Mouse (Mus musculus): Measurements from ENCODE around the gene Asic2.

Gene Asic2

DNA sequence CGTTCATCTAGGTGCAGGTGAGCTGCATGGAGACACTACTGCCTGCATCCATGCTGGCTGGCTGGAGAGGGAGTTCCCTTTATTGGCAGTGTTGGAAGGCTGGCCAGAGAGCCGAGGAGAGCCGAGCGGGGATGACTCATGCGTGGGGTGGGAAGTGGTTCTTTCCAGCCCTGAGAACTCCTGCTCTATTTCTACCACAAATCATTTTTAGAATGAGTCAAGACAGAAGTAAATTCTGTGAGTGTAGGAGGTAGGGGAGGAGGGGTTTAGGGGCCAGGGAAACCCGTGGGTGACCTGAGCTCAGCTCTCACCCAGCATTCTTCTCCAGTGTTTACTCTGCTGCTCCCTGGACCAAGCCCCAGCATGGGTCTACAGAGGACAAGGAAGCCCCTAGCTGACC, 872.2 kb downstream of the Asic2 start:
- peak; percentile 42 for DNase-seq (ENCODE audit: low spot score)

DNA sequence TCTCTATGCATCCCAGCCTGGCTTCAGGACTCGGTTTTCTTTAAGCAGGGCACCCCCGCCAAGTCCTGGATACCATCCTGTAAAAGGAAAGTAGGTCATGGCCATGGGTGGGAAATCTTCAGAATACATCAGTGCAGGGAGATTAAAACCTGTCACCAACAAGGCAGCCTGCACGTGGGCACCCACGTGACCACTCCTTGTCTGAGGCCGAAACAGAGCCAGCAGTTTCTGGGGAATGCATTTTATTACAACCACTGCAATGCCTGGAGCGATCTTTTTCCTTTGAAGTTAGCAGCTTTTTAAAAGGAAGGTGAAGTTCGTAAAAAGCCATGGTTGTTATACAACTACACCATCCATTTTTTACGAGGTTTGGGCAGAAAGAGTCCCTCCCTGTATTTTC, 873.7 kb downstream of the Asic2 start:
- no peak for DNase-seq (ENCODE audit: low spot score)

DNA sequence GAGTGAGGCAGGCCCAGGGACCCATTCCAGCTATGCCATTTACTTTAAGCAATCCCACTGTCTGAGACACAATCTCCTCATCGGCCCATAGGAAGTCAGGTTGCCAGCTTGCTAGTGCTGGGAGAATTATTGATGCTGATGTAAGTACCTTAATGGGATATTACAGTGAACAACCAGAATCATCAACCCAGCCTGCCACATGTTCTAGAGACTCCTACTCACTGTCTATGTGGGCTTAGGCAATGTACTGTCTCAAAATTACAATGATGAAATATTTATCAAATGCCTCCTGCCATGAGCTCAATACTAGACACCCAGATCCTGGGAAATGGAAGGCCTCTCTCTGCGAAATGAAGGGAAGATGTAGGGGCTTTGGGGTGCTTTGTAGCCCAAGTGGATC, 876.1 kb downstream of the Asic2 start:
- DNase-seq (ENCODE audit: low spot score): no peak

DNA sequence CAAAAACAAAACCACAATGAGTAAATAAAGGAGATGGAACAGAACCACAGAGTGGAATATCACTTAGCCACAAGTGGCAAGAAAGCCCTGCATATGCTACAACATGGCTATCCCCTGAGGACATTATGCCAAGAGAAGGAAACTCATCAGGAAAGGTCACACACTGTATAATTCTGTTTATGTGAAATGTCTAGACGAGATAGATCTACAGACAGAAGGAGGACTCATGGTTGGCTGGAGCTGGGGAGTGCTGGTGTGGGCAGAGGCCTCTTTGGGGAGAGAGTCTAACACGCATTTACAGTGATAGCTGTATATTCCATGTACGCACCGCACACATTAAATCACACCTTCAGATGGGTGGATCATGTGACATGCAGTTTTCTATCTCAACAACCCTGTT, 884.4 kb downstream of the Asic2 start:
- DNase-seq (ENCODE audit: low spot score): no peak

DNA sequence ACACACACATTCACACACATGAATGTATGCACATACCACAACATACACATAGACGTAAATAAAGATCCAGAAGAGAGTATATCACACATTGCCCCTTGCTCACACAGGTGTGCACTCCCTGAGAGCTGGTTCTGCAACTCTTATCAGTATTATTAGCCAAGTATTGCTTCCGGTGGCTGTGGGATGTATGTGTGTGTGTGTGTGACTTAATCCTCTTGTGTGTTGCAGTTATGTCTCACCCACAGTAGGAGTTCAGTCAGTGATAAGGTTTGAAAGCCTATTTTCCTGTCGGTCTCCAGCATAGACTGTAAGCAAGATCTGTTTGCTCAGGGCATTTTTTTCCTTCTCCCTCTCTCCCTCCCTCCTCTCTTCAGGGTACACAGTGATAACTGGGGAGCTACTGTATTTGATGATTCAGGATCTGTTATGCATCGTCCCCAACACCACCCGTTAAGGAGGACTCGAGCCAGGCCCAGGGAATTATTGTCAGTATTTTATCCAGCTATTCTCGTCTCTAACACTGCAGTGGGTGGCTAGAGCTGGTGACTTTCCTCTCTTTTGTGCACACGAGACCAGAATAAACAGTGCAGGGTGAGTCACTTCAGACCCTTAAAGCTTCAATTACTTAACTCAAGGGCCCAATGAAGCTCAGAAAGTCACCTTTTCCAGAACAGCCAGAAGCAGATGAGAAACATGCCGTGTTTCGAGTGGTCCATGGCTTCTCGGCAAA, 888.0 kb downstream of the Asic2 start:
- DNase-seq (ENCODE audit: low spot score): no peak

DNA sequence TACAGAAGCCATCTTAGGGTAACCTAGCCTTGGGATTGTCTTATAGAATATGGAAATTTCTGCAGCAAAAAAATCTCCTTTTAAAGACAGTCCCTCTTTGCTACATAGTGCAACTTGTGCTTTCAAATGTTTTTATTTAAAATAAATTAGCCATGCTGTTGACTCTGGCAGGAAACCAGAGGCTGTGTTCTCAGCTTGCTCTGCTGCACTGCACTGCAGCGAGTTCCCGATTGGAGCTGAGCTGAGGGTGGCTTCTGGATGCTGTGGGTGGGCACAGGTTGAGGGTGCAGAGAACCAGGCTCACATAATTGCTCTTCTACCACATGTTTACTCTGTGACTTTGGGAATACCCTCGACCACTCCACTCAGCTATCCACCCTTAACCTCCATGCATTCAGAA, 889.0 kb downstream of the Asic2 start:
- no peak for DNase-seq (ENCODE audit: low spot score)

DNA sequence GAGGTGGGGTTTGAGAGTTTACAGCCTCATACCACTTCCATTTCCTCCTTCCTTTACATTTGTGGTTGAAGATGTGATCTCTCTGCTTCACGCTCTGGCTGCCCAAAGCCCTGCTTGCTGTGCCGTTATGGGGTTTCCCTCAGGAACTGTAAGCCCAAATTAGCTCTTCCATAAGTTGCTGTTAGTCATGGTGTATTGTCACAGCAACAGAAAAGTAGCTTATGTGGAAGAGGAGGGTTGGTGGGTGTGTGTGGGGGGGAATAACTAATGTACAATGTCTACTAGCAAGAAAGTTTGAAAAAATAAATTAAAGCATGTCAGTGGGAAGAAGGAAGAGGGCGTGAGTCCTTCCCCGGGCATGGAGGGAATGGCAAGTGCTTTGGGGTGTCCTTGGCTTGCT, 896.4 kb downstream of the Asic2 start:
- DNase-seq (ENCODE audit: low spot score): no peak

DNA sequence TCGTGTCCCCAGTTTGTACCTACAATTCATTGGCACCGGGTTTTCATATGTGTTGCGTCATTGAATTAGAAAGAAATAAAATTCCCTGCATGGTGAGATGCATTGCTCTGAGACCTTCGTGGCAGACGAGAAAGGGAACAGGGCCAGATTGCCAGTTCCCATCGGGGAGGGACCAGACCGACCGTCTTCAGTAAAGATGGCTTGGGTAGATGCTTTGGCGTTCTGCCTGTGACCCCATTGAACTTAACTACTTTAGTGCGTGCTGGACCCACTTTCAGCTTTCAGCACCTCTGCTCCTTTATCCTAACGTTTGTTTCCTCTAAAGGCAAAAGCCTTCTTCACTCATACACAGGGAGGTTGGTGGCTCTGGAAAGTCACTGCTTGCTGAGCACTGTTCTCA, 902.9 kb downstream of the Asic2 start:
- DNase-seq (ENCODE audit: low spot score): no peak

DNA sequence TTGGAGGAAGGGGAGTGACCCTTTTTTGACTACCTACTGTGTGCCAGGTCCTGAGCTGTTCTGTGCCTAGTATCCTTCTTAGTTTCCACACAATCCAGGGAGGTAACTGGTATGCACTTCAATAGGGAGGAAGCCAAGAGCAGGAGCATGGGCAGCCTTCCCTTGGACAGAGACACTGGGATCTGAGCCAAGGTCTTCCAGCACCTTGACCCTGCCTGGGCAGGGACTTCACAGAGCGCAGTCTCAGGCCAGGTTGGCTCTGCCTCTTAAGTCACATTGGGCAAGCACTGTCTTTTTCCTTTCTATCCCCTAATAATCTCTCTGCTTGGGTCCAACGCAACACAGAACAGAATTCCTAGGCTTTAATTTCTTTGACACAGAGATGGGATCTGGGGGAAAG, 904.3 kb downstream of the Asic2 start:
- DNase-seq (ENCODE audit: low spot score): peak; percentile 10

DNA sequence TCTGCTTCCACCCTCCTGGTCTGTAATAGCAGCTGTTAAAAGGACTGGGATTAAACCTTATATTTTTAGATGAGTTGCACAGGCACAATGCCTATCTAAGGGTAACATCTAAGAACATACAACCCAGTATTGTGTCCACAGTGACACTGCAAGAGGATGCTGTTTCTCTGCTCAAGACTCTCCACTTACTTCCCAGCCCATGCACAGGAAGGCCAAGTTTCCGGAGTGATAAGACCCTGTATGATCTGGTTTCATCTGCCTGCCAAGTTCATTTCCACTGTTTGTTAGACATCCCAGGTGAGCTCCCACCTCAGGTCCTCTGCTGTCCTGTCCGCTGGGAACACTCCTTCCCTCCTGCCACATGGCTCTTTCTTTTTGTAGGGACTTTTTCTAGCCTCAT, 908.2 kb downstream of the Asic2 start:
- no peak for DNase-seq (ENCODE audit: low spot score)

DNA sequence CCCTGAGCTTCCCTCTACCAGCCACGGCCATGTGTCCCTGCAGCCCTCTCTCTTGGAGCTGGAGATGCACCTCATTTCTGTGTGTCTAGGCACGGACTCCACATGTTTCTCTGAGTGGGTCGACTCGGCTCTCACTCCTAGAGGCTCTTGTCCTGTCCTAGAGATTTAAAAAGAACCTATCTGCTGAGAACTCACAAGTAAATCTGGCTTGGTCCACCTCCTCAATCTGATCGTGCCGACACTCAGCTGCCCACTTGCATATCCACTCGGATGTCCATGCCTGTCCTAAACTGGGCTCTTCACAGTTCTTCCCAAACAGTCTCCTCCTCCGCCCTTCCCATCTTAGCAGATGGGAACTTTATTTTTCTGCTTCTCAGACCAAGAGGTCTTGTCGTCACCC, 908.7 kb downstream of the Asic2 start:
- DNase-seq (ENCODE audit: low spot score): no peak

DNA sequence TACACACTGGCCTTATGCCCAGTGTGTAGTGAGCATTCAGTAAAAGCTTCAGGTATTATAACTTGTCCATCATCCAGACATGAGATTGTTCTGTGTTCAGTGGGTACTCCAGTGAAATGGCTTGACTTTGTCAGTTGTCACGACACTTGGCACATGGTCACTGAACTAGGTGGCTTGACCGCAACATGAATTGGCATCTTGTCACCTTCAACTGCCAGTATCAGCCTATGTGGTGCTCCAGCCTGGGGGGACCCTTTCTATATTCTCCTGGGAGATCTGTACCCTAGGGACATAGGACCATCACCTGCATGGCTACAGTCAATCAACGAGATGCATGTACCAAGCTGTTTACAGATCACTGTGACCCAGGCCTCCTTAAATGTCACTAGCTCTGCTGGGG, 910.8 kb downstream of the Asic2 start:
- DNase-seq (ENCODE audit: low spot score): no peak

DNA sequence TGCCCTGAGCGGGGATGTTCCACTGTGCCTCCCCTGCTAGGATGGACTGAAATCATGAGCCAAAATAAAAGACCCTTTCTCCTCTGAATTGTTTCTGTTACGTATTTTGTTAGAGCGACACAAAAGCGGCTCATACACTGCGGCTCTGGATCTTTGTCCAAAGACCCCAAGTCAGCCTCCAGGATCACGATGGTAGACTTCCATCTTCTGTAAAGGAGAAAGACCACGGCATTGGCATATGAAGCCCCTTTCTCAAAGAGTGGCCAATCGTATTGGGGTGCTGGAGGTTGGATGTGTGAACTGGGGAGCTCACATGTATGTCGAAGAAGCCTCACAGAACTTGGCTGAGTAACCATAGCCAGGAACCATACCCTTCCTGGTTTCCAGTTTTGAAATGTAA, 911.5 kb downstream of the Asic2 start:
- DNase-seq (ENCODE audit: low spot score): no peak

DNA sequence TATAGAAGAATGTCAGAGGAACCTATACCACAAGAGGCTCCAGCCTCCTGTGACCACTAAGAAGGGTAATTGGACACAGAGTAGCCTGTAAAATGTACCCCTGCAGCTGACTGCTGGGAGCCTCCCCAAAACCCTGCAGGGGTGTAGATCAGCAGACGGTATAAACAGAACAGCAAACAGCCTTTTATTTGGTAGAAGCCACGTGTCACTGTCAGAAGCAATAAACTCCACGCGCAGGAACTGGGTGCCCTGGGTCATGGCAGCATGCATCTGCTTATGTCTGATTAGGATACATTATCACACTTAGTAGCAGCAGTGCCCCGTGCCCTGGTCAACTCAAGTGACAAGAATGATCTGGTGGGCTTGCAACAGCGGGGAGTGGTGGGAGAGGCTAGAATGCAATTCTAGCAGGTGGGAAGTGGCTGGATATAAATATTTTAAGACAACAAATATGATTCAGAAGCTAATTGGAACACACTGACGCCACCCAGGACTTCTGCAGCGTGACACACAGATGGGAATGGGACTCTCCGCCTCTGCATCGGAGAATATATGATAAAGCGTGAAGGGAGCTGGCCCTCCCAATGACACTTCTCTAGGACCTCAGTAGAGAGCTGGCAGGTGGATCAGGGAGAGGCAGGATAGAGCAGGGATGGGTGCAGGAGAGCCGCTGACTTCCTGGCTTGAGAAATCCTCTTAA, 912.7 kb downstream of the Asic2 start:
- no peak for DNase-seq (ENCODE audit: low spot score)

DNA sequence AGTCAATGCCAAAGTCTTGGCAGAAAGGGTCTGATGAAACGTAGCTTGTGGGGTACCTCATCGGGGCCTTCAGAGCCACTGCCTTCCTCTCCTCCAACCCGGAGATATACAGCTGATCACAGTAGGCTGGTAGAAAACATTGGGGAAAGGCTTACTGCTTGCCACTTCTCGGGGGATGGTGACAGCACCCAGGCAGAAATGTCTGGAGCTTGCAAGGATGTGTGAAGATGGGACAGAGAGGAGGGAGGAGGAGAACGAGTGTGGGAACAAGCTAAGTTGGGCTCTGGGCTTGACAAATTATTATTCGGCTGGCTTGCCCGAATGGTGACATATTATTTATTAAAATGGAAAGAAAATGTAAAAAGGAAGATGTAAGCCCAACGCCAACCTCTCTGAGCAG, 914.4 kb downstream of the Asic2 start:
- DNase-seq (ENCODE audit: low spot score): no peak

DNA sequence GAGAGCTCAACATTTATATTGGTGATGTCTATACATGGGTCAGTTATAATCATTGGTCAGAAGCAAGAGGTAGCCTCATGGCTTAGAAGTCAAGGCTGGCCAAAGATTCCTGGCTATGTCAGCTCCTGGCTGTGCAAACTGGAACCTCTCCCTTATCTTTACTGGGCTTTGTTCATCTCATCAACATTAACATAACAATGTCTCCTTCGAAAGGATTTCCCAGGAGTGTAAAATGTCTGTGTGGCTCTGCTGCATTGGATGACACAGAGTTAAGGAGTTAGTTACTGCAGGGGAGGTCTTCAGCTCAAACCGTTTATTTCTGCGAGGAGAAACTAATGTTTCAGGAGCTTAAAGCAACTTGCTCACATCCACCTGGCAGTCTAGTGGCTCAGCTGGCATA, 926.6 kb downstream of the Asic2 start:
- no peak for DNase-seq (ENCODE audit: low spot score)

DNA sequence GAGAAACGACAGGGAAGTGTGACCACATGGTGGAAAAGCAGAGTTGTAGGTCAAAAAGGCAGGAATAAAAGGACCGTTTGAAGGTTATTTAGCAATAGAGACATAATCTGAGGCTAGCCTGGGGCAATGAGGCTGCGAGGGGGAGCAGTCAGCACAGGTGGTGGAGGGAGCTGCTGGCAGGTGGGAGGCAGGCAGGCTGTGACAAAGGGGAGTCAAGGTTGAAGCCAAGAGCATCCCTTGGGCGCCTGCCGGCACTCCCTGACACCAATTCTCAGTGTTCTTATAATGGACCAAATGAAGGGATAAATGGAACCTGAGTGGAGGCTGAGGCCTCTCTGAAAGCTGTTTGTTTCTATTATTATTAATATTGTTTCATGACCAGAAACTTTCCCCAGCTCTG, 928.3 kb downstream of the Asic2 start:
- no peak for DNase-seq (ENCODE audit: low spot score)

DNA sequence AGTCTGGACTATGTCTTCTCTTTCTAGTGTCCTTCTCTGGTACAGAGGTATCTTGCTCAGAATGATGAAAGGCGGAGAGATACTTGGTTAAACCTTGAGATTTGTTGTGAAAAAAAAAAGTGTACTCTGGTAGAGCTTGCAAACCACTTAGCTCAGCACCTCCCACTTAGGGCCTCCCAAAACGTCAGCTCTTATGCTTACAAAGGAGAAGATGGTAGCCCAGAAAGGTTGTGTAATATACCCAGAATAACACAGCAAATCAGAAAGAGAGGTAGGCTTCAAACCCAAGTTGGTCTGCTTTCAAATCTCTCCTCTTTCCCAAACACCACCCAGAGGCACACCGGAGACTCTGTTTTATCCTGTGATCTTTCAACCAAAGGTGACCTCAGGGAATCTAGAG, 936.1 kb downstream of the Asic2 start:
- DNase-seq (ENCODE audit: low spot score): no peak

DNA sequence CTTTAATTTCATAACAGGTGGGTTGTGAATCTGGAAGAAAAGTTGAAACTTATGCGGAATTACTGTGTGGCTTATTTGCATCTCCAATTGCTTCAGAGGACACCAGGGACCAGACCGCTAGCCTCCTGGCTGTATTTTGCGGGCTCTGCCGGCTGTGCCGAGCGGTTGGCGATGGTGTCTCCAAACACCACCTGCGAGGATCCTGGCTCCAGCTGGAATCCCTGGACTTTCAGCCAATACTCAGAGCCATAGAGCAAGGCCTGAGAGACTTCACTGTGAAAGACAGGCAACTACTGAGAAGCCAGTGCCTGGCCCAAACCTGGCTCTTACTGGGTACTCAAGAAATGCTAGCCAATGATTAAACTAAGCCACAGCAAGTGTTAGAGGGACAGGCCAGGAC, 953.5 kb downstream of the Asic2 start:
- no peak for DNase-seq (ENCODE audit: low spot score)

DNA sequence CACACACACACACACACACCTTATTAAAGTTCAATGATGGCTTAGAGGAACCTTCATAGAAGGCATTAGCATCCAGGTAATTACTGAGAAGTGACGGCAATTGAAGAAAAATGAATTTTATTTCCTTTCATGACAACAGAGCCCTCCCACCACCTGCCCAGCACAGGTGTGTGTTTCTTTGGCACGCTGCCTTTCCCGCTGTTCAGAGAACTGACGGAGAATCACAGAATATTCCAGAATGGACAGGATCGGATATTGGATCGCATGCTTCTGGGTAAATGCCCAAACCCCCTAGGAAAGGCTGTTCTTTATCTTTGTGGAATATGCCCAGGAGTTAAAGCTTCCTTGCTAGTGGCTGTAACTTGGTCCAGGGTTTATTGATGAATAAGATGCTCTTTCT, 954.8 kb downstream of the Asic2 start:
- no peak for DNase-seq (ENCODE audit: low spot score)

DNA sequence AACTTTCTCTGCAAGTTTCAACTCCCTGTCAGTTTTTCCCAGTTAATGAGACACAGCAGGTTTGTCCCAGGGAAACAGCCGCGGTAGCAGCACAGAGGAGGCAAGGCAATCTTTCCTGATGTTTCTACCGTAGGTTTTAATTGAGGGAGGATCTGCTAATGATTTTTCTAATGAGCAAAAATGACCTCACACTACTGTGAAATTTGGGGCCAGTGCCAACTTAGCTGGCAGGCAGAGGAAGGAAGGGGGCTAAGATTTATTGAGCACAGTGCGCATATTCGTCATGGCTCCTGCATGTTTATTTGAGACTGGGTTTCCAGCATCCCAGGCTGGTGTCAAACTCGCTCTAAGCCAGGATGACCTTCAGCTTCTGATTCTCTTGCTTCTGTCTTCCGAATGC, 957.5 kb downstream of the Asic2 start:
- no peak for DNase-seq (ENCODE audit: low spot score)

DNA sequence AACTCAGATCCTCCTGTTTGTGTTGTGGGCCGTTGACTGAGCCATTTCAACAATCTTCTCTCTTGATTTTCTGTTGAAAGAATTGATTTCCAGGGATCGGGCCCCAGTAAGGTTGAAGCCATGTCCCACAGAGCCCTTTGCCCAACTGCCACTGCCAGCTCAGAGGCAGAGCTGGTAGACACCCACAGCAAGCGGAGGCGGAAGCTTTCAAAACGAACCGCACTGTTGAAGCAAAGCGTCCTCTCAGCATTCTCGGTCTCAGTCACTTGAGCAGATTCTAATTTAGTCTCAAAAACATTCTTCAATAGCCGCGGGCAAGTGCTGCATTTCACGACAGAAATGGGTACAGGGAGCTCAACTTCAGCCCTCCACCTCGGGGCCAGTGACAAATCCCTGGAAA, 958.9 kb downstream of the Asic2 start:
- no peak for DNase-seq (ENCODE audit: low spot score)

DNA sequence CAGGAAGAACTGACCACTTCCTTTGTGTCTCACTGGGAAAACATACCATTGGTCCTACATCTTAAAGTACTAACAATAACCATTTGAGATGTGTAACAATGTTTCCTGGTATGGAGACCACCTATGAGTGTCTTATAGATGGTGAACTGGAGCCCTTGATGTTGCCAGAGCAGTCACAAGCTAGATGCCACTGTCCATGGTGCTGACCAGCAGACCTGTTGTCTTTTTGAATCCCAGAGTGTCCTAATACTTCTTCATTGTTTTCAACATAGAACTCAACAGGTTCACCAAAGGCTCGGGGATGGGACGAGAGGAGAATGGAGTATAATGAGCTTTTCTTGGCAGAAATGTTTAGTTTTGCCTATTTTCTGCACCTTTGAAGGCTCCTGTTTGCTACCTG, 962.4 kb downstream of the Asic2 start:
- DNase-seq (ENCODE audit: low spot score): peak; percentile 2

DNA sequence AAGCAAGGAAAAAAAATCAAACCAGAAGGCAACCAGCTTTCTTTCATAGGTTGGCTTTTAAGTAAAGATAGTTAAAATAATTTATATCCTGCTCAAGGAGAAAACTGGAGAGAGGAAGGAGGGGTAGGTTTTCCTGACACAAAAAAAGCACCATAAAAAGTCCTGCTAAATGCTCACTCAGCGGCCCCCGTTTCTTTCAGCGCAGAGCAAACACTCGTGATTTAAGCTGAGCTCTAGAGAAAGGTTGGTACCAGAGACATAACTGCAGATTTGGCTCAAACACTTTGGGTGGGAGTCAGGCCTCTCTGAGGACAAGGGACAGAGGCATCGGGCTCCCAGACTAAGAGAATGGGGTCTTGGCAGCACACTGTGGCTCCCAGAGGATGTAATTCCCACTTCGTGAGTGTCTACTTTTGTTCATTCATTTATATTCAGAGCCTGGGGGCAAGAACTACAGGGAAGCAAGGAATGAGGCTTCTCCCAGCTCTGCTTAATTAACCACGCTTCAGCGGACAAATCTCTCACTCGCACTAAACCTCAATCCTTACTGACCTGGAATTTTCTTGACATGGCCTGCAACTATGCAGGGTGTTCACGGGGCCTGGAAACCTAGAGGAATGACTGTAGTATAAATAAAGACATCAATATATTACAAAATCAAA, 965.4 kb downstream of the Asic2 start:
- no peak for DNase-seq (ENCODE audit: low spot score)

All from ovary, postnatal 14 days (tissue).